Mouse (Mus musculus): ENCODE measurements at regions not wholly inside any gene's neighbourhood (a gene's known extent, or its start where the extent isn't known, plus 50 kb on each side); places are given as distances from the start of the nearest gene placed in this dataset.
"Not testable (repeated sequence)": the region's sequence is repeated elsewhere in the genome, so short reads cannot be mapped to it uniquely, and the experiment has no call there.

DNA sequence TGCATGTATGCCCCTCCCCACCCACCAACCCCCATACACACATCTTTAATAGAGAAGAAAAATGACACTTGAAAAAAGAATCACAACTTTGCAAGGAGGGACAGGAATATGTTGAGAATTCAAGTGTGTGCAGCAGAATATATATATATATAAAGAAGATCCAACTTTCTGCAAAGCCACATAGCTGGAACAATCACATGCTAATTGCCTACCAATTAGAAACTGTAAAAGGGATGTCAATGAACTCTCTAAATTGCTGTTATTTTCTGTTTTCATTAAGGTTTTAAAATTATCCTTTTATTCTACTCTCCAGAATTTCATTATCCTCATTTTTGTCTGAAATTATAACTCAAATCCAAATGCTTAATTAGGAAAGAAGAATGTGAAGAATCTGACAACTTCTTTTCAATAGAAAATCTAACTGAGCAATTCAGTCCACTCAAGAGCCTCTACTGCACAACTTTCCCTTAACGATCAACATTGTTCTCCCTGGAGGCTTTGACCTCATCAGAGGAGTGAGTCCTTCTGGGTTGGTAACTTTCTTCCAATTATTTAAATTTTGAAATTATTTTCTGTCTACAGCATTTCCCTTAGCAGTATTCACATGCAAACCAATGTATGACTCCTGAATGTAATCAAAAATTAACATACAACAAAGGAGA, 610.2 kb downstream of the Gm9008 start:
- DNase-seq (ENCODE audit: low spot score), result peak; percentile 3

DNA sequence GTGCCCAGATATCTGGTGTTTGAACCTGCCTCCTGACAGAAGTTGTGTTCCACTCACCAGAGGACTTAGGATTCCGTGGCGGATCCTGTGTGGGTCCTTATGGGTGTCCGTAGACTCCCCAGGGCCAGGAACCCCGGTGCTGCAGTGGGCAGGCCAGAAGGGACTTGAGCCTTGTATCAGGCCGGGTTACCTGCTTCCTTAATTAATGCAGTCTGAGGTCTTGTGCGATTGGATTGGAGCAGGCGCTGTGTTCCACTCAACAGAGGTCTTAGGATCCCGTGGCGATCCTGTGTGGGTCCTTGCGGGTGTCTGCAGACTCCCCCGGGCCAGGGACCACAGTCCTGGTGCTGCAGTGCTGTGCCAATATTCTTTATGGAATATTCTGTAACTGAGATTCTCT, 631.3 kb downstream of the Gm9008 start:
- DNase-seq (ENCODE audit: low spot score), result not testable (repeated sequence)

Data from retina, embryonic 14.5 days (tissue).